In genomic region chr11:118861246-118861645, GRCm38 (mm10) we compare ENCODE assay signal across 15 mouse cellular contexts.
DNase-seq lines count a peak whose midpoint lies in the region.
"Had no signal": no experiment of that assay in that cellular context is flagged by ENCODE, and none has a peak within 500 bp of the region (broad histone marks: within the 10 kb centered on the region; RNA-seq: fewer than 3 reads in every experiment).

No protein-coding gene starts in this region.

- peak; percentile 3 for DNase-seq in kidney, adult 9 months
- DNase-seq in kidney, adult 11 months, result no peak
- DNase-seq in brain, adult 2 months (ENCODE audit: low read depth, low spot score), result peak; percentile 96
- peak; percentile 93 for DNase-seq in cerebellum, adult 11-12 months
- peak; percentile 95 for DNase-seq in cerebellum, postnatal 14 days
- DNase-seq in retina, embryonic 14.5 days (ENCODE audit: low spot score), result no peak
- no peak for DNase-seq in urinary bladder, postnatal 25 days (ENCODE audit: low spot score)
- no peak for DNase-seq in embryo, embryonic 10 days (ENCODE audit: low spot score)
- DNase-seq: B cell, adult 2 months; forebrain, postnatal 0 days; heart, postnatal 36 days; lung, adult 18-20 months; lung, postnatal 14 days; midbrain, embryonic 14.5 days; right cerebral cortex, postnatal 4 days had no signal

Comparison
In these comparisons a context has a peak if more than half of its experiments do, and no peak if none do; other contexts are left out.
1. DNase-seq: peak in kidney, adult 9 months (single experiment), brain, adult 2 months (single experiment), cerebellum, adult 11-12 months (single experiment) and cerebellum, postnatal 14 days (2 of 2); none in kidney, adult 11 months (single experiment), retina, embryonic 14.5 days (single experiment), urinary bladder, postnatal 25 days (single experiment) and embryo, embryonic 10 days (single experiment).